Mouse (Mus musculus) stomach, embryonic 16.5 days (tissue): ENCODE measurements around the gene Brsk1. TPM values are rescaled to one million over a fixed set of nuclear protein-coding genes. Genes with fewer than 3 reads are reported as not detected.

Source experiments
- ATAC-seq: fragments of 200-750 bp; cut with Nextera tagmentation; 2 replicates; pipeline ENCODE4 v1.8.0; 2017; ENCODE audit warnings: moderate number of reproducible peaks, moderate TSS enrichment; ENCODE audit not compliant: insufficient read depth, low FRiP score
- H3K27ac ChIP-seq: fragments of 300-500 bp; sonication (generic); 2 replicates; pipeline ENCODE4 v1.5.1; 2014; ENCODE audit warnings: low read length
- H3K27me3 ChIP-seq: fragments of 300-500 bp; sonication (generic); 2 replicates; pipeline ENCODE4 v1.6.1; 2014; ENCODE audit warnings: low read length, control low read depth, mixed read lengths; ENCODE audit not compliant: control insufficient read depth, insufficient read depth
- H3K36me3 ChIP-seq: fragments of 300-500 bp; sonication (generic); 2 replicates; pipeline ENCODE4 v1.6.1; 2014; ENCODE audit warnings: low read length; ENCODE audit not compliant: control insufficient read depth, insufficient read depth
- H3K4me1 ChIP-seq: fragments of 300-500 bp; sonication (generic); 2 replicates; pipeline ENCODE4 v1.6.1; 2014; ENCODE audit warnings: low read length, control low read depth, mixed read lengths; ENCODE audit not compliant: control insufficient read depth, insufficient read depth
- H3K4me2 ChIP-seq: fragments of 300-500 bp; sonication (generic); 2 replicates; pipeline ENCODE4 v1.6.1; 2014; ENCODE audit warnings: low read depth, low read length, mixed read lengths
- H3K4me3 ChIP-seq: fragments of 300-500 bp; sonication (generic); replicated peaks from 2 replicates; pipeline ENCODE4 v1.5.1; 2014; ENCODE audit warnings: mild to moderate bottlenecking, low read length
- H3K9ac ChIP-seq: fragments of 300-500 bp; sonication (generic); 2 replicates; pipeline ENCODE4 v1.6.1; 2014; ENCODE audit warnings: low read length
- H3K9me3 ChIP-seq: fragments of 300-500 bp; sonication (generic); replicated peaks from 2 replicates; pipeline ENCODE4 v1.6.1; 2016; ENCODE audit warnings: low read length, control low read depth; ENCODE audit not compliant: control insufficient read depth
- WGBS: fragments of 180-500 bp; shearing (Covaris S2); extraction: QIAGEN DNeasy Blood & Tissue Kit; methylation state at CpG from one replicate; pipeline ENCODE4 v1.1.7; 2014; 5-methylcytosine and 5-hydroxymethylcytosine counted together
- polyA plus RNA-seq: library from polyadenylated mRNA; unstranded; fragments of >200 nt; fragmentation: Nextera tagmentation; extraction: Ambion mirVana; gene quantifications from 2 replicates; pipeline ENCODE4 v1.2.1, GENCODE M21; 2015

Gene Brsk1
- polyA plus RNA-seq, 1 experiment from 2014 or later: 0.88 TPM

- H3K4me2 ChIP-seq: no peak overlapping the region
- H3K4me3 ChIP-seq: 0 out of 2 replicates have a peak overlapping the region, but pooled peaks have one; percentile 7
- H3K4me1 ChIP-seq: no peaks in the 10 kb centered on the region
- no peak for ATAC-seq
- WGBS: 12% methylated on average over 4 of the region's 4 CpGs
- H3K36me3 ChIP-seq: no peaks in the 10 kb centered on the region
- H3K9me3 ChIP-seq: no peaks in the 10 kb centered on the region
- no peak overlapping the region for H3K27ac ChIP-seq
- no peaks in the 10 kb centered on the region for H3K27me3 ChIP-seq
- no peak overlapping the region for H3K9ac ChIP-seq
Observed at GRCm38 (mm10) chr7:4764946-4765710, 74.7 kb downstream of the Brsk1 start.

Other genes starting within 250 kb of the Brsk1 start
- 28.1 and 32.8 TPM in 2 replicates for gene Rdh13, start 245.0 kb upstream of the Brsk1 start, polyA plus RNA-seq
- gene Eps8l1, start 229.9 kb upstream of the Brsk1 start, polyA plus RNA-seq: 12.1 and 15.0 TPM in 2 replicates
- 20.3 and 22.3 TPM in 2 replicates for gene Ppp1r12c, start 188.9 kb upstream of the Brsk1 start, polyA plus RNA-seq
- 26.7 and 111 TPM in 2 replicates for gene Tnnt1, start 174.2 kb upstream of the Brsk1 start, polyA plus RNA-seq
- 5.1 and 7.4 TPM in 2 replicates for gene Tnni3, start 166.4 kb upstream of the Brsk1 start, polyA plus RNA-seq
- gene Dnaaf3, start 158.2 kb upstream of the Brsk1 start, polyA plus RNA-seq: 2.2 TPM in 2 replicates
- gene Syt5, start 143.1 kb upstream of the Brsk1 start, polyA plus RNA-seq: 8.5 TPM in 2 replicates
- gene Ptprh, start 86.6 kb upstream of the Brsk1 start, polyA plus RNA-seq: 0.92 and 1.0 TPM in 2 replicates
- 2.3 and 3.4 TPM in 2 replicates for gene Tmem86b, start 59.2 kb upstream of the Brsk1 start, polyA plus RNA-seq
- 2.8 and 3.8 TPM in 2 replicates for gene Ppp6r1, start 31.6 kb upstream of the Brsk1 start, polyA plus RNA-seq
- gene Hspbp1, start 5.5 kb upstream of the Brsk1 start, polyA plus RNA-seq: 77.2 and 88.0 TPM in 2 replicates
- gene Tmem150b, start 34.6 kb downstream of the Brsk1 start, polyA plus RNA-seq: 0.76 and 0.90 TPM in 2 replicates
- 59.6 and 64.3 TPM in 2 replicates for gene Kmt5c, start 49.5 kb downstream of the Brsk1 start, polyA plus RNA-seq
- gene Cox6b2, start 62.5 kb downstream of the Brsk1 start, polyA plus RNA-seq: 61.4 and 70.0 TPM in 2 replicates
- not detected in 2 replicates for gene Fam71e2, start 80.7 kb downstream of the Brsk1 start, polyA plus RNA-seq
- 0.22 and 0.26 TPM in 2 replicates for gene Il11, start 92.3 kb downstream of the Brsk1 start, polyA plus RNA-seq
- gene Tmem190, start 92.3 kb downstream of the Brsk1 start, polyA plus RNA-seq: 0.72 and 0.79 TPM in 2 replicates
- gene Tmem238, start 99.1 kb downstream of the Brsk1 start, polyA plus RNA-seq: 21.2 and 21.7 TPM in 2 replicates
- gene Rpl28, start 102.3 kb downstream of the Brsk1 start, polyA plus RNA-seq: 255 and 322 TPM in 2 replicates
- gene Ube2s, start 122.0 kb downstream of the Brsk1 start, polyA plus RNA-seq: 204 and 212 TPM in 2 replicates
- gene Shisa7, start 154.1 kb downstream of the Brsk1 start, polyA plus RNA-seq: 0.26 and 0.49 TPM in 2 replicates
- 16.7 and 17.6 TPM in 2 replicates for gene Isoc2b, start 179.7 kb downstream of the Brsk1 start, polyA plus RNA-seq
- 1.1 and 1.5 TPM in 2 replicates for gene Isoc2a, start 186.5 kb downstream of the Brsk1 start, polyA plus RNA-seq
- gene Gm36210, start 215.9 kb downstream of the Brsk1 start, polyA plus RNA-seq: 0.10 TPM in 1 of 2 replicates, not detected in the other
- 2.1 and 2.3 TPM in 2 replicates for gene Zfp628, start 224.6 kb downstream of the Brsk1 start, polyA plus RNA-seq
- 3.0 and 4.0 TPM in 2 replicates for gene Nat14, start 231.4 kb downstream of the Brsk1 start, polyA plus RNA-seq
- 3.4 and 3.5 TPM in 2 replicates for gene Ssc5d, start 235.2 kb downstream of the Brsk1 start, polyA plus RNA-seq